Mouse (Mus musculus) T-helper 2 cell (primary cell): ENCODE results near the gene Morn3.

ENCODE experiments used
- in situ Hi-C: fragments of 300-600 bp; cut with MboI, MseI; formaldehyde crosslinking; loops from one replicate; pipeline ENCODE4 v1.15.1; 2025; ENCODE audit warnings: high pct_unique_total_duplicates

The Morn3 gene

GRCm38 (mm10) chr5:123024965-123025573, 21.7 kb downstream of the Morn3 start:
- in situ Hi-C loops: no loop called here

GRCm38 (mm10) chr5:123024312-123024711, 22.5 kb downstream of the Morn3 start:
- in situ Hi-C loops: no loop called here

- in situ Hi-C loops: no loop called here
These were observed 23.8 kb downstream of the Morn3 start for GRCm38 (mm10) chr5:123023049-123023448.

GRCm38 (mm10) chr5:123021438-123021837, 25.4 kb downstream of the Morn3 start:
- in situ Hi-C loops: no loop called here

- in situ Hi-C loops: no loop called here
These were observed 26.4 kb downstream of the Morn3 start for GRCm38 (mm10) chr5:123020426-123020825.

- in situ Hi-C loops: no loop called here
These were observed 27.3 kb downstream of the Morn3 start for GRCm38 (mm10) chr5:123019336-123020016.

GRCm38 (mm10) chr5:123017504-123017903, 29.3 kb downstream of the Morn3 start:
- in situ Hi-C loops: no loop called here

GRCm38 (mm10) chr5:123015915-123016314, 30.9 kb downstream of the Morn3 start:
- in situ Hi-C loops: no loop called here

GRCm38 (mm10) chr5:123014753-123015701, 31.8 kb downstream of the Morn3 start, which contains the start of gene Orai1:
Gene Orai1 (plus strand): TSS chr5:123015074.
- in situ Hi-C loops: no loop called here

- in situ Hi-C loops: no loop called here
These were observed 33.1 kb downstream of the Morn3 start for GRCm38 (mm10) chr5:123013599-123014315.

GRCm38 (mm10) chr5:123011705-123012104, 35.1 kb downstream of the Morn3 start:
- in situ Hi-C loops: no loop called here

GRCm38 (mm10) chr5:123010806-123011205, 36.0 kb downstream of the Morn3 start:
- in situ Hi-C loops: no loop called here

- in situ Hi-C loops: no loop called here
These were observed 36.9 kb downstream of the Morn3 start for GRCm38 (mm10) chr5:123009873-123010272.

- in situ Hi-C loops: no loop called here
These were observed 37.8 kb downstream of the Morn3 start for GRCm38 (mm10) chr5:123008877-123009493.

GRCm38 (mm10) chr5:123005716-123006592, 40.9 kb downstream of the Morn3 start:
- in situ Hi-C loops: no loop called here

GRCm38 (mm10) chr5:123000901-123001300, 45.9 kb downstream of the Morn3 start:
- in situ Hi-C loops: no loop called here

GRCm38 (mm10) chr5:122997205-122998204, 49.3 kb downstream of the Morn3 start:
- in situ Hi-C loops: no loop called here

GRCm38 (mm10) chr5:122994910-122995309, 51.9 kb downstream of the Morn3 start:
- in situ Hi-C loops: no loop called here

- in situ Hi-C loops: no loop called here
These were observed 52.4 kb downstream of the Morn3 start for GRCm38 (mm10) chr5:122994303-122994846.
